Mouse (Mus musculus) liver, embryonic 15.5 days (tissue): ENCODE data around the gene Gm39653. TPM values are rescaled to one million over a fixed set of nuclear protein-coding genes. Genes with fewer than 3 reads are reported as not detected.

Experiments used
- ATAC-seq: fragments of 200-750 bp; cut with Nextera tagmentation; 2 replicates; pipeline ENCODE4 v1.8.0; 2017; ENCODE audit warnings: moderate number of reproducible peaks, mild to moderate bottlenecking, moderate library complexity; ENCODE audit not compliant: insufficient read depth
- H3K27ac ChIP-seq: fragments of 300-500 bp; sonication (generic); replicated peaks from 2 replicates; pipeline ENCODE4 v1.5.1; 2015; ENCODE audit warnings: mild to moderate bottlenecking, inconsistent platforms
- H3K27me3 ChIP-seq: fragments of 300-500 bp; sonication (generic); 2 replicates; pipeline ENCODE4 v1.6.1; 2015; ENCODE audit warnings: mild to moderate bottlenecking, inconsistent platforms
- H3K36me3 ChIP-seq: fragments of 300-500 bp; sonication (generic); replicated peaks from 2 replicates; pipeline ENCODE4 v1.6.1; 2015; ENCODE audit warnings: moderate library complexity, mild to moderate bottlenecking, inconsistent platforms
- H3K4me1 ChIP-seq: fragments of 300-500 bp; sonication (generic); replicated peaks from 2 replicates; pipeline ENCODE4 v1.6.1; 2015; ENCODE audit warnings: inconsistent platforms
- H3K4me2 ChIP-seq: fragments of 300-500 bp; sonication (generic); 2 replicates; pipeline ENCODE4 v1.6.1; 2015; ENCODE audit warnings: moderate library complexity, mild to moderate bottlenecking, inconsistent platforms
- H3K4me3 ChIP-seq: fragments of 300-500 bp; sonication (generic); replicated peaks from 2 replicates; pipeline ENCODE4 v1.5.1; 2015; ENCODE audit warnings: mild to moderate bottlenecking, inconsistent platforms
- H3K9ac ChIP-seq: fragments of 300-500 bp; sonication (generic); 2 replicates; pipeline ENCODE4 v1.6.1; 2015; ENCODE audit warnings: moderate library complexity, mild to moderate bottlenecking, inconsistent platforms
- H3K9me3 ChIP-seq: fragments of 300-500 bp; sonication (generic); replicated peaks from 2 replicates; pipeline ENCODE4 v1.6.1; 2016; ENCODE audit warnings: inconsistent platforms
- WGBS: fragments of 180-500 bp; shearing (Covaris S2); methylation state at CpG from one replicate; pipeline ENCODE4 v1.1.7; 2015; ENCODE audit warnings: mixed read lengths; ENCODE audit not compliant: insufficient replicate concordance; 5-methylcytosine and 5-hydroxymethylcytosine counted together
- polyA plus RNA-seq: library from polyadenylated mRNA; unstranded; fragments of >200 nt; fragmentation: Nextera tagmentation; extraction: Ambion mirVana; gene quantifications from 2 replicates; pipeline ENCODE4 v1.2.1, GENCODE M21; 2015

Gm39653 gene
- not detected in 2 replicates for polyA plus RNA-seq

- no peaks in the 10 kb centered on the region for H3K9me3 ChIP-seq
- H3K4me2 ChIP-seq, result no peak within 1 kb of the TSS
- no peaks in the 10 kb centered on the region for H3K27me3 ChIP-seq
- H3K9ac ChIP-seq, result no peak within 1 kb of the TSS
- H3K4me1 ChIP-seq, result no peaks in the 10 kb centered on the region
- WGBS, result 56% methylated on average over 3 of the region's 3 CpGs
- no peak for ATAC-seq
- H3K4me3 ChIP-seq, result no peak within 1 kb of the TSS
- no peak within 1 kb of the TSS for H3K27ac ChIP-seq
- H3K36me3 ChIP-seq, result no peaks in the 10 kb centered on the region
Measured at GRCm38 (mm10) chr1:63615668-63616067, at the start of gene Gm39653. TSS of gene Gm39653 (plus strand) at chr1:63615968.

DNA sequence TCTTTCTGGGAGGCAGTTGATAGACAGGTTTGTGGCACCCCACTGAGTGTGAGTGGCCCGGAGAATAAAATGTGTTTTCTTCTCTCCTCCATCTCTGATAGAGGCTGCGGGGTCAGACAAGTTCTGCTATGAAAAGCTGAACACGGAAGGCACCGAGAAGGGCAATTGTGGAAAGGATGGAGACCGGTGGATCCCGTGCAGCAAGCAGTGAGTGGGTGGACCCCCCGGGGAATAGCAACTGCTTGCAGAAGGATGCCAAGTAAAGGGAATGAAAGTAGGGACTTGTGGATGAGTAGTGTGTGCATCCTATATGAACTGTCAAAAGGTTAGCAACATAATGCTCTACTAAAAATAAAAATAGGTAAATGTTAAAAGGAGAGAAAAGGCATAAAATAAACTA is 49.3 kb upstream of the Gm39653 start:
- Histone ChIP-seq H3K4me2 (no peak overlapping the region), H3K9me3 (no peaks in the 10 kb centered on the region), H3K4me3 (no peak overlapping the region), H3K36me3 (no peaks in the 10 kb centered on the region), H3K4me1 (no peaks in the 10 kb centered on the region), H3K9ac (no peak overlapping the region), H3K27ac (no peak overlapping the region), H3K27me3 (no peaks in the 10 kb centered on the region)
- no peak for ATAC-seq
- 45% methylated on average over 7 of the region's 7 CpGs for WGBS

- Histone ChIP-seq H3K27me3 (no peaks in the 10 kb centered on the region), H3K36me3 (no peaks in the 10 kb centered on the region), H3K9ac (no peak overlapping the region), H3K4me3 (no peak overlapping the region), H3K27ac (no peak overlapping the region), H3K9me3 (no peaks in the 10 kb centered on the region), H3K4me1 (no peaks in the 10 kb centered on the region), H3K4me2 (no peak overlapping the region)
- 29% methylated on average over 4 of the region's 4 CpGs for WGBS
- ATAC-seq, result no peak
Measured at GRCm38 (mm10) chr1:63567031-63567430, 48.7 kb upstream of the Gm39653 start.

DNA sequence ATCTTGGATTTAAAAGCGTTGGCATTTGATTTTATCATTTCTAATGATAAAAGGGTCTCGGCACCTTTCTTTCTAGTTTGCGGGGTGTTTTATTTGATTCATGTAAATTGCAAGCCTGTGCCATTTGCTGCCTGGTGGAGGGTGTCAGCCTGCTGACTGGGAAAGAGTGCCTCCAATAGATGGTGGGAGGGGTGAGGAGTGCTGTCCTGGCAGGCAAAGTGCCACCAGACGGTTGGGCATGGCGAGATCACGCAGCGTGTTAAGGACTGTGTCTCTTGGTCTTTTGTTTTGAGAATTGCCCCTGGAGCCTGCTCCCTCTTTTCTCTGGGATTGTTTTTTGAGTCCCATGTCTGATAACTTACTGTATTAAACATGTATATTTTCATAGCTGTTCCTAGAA is 43.5 kb upstream of the Gm39653 start:
- no peak overlapping the region for H3K9ac ChIP-seq
- no peaks in the 10 kb centered on the region for H3K36me3 ChIP-seq
- WGBS, result 63% methylated on average over 7 of the region's 7 CpGs
- H3K9me3 ChIP-seq, result no peaks in the 10 kb centered on the region
- no peak overlapping the region for H3K4me2 ChIP-seq
- H3K27ac ChIP-seq, result no peak overlapping the region
- H3K27me3 ChIP-seq, result no peaks in the 10 kb centered on the region
- H3K4me1 ChIP-seq, result no peaks in the 10 kb centered on the region
- no peak for ATAC-seq
- H3K4me3 ChIP-seq, result no peak overlapping the region

DNA sequence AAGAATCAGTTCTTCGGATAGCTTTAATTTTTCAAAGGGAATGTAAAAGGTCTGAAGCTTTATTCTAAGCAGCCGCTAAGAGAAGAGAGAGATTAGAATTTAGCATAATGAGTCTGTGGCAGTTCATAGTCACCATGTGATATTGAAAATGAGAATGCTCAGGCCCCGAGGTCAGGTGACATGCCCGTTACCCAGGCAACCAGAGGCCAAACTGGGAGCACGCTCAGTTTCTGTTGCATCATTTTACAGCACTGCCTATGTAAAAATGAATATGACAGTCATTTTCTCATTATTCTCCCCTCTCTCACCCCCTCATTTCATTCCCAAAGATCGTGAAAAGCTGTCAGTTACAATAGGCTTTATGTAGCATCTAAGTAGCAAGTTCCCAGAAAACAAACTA is 42.3 kb upstream of the Gm39653 start:
- Histone ChIP-seq H3K27me3 (no peaks in the 10 kb centered on the region), H3K9me3 (no peaks in the 10 kb centered on the region), H3K27ac (no peak overlapping the region), H3K36me3 (no peaks in the 10 kb centered on the region), H3K4me1 (no peaks in the 10 kb centered on the region), H3K4me2 (no peak overlapping the region), H3K4me3 (no peak overlapping the region), H3K9ac (no peak overlapping the region)
- ATAC-seq, result no peak
- 59% methylated on average over 6 of the region's 6 CpGs for WGBS

GRCm38 (mm10) chr1:63573864-63574611 is 41.7 kb upstream of the Gm39653 start:
- no peaks in the 10 kb centered on the region for H3K36me3 ChIP-seq
- no peaks in the 10 kb centered on the region for H3K9me3 ChIP-seq
- H3K27me3 ChIP-seq, result no peaks in the 10 kb centered on the region
- H3K27ac ChIP-seq, result no peak overlapping the region
- no peak overlapping the region for H3K9ac ChIP-seq
- 56% methylated on average over 12 of the region's 12 CpGs for WGBS
- H3K4me2 ChIP-seq, result no peak overlapping the region
- no peak overlapping the region for H3K4me3 ChIP-seq
- no peak for ATAC-seq
- H3K4me1 ChIP-seq, result no peaks in the 10 kb centered on the region

GRCm38 (mm10) chr1:63576803-63577202 is 39.0 kb upstream of the Gm39653 start:
- Histone ChIP-seq H3K9me3 (no peaks in the 10 kb centered on the region), H3K27me3 (no peaks in the 10 kb centered on the region), H3K27ac (no peak overlapping the region), H3K36me3 (no peaks in the 10 kb centered on the region), H3K4me3 (no peak overlapping the region), H3K9ac (no peak overlapping the region), H3K4me2 (no peak overlapping the region), H3K4me1 (no peaks in the 10 kb centered on the region)
- WGBS, result 55% methylated on average over 5 of the region's 5 CpGs
- no peak for ATAC-seq

DNA sequence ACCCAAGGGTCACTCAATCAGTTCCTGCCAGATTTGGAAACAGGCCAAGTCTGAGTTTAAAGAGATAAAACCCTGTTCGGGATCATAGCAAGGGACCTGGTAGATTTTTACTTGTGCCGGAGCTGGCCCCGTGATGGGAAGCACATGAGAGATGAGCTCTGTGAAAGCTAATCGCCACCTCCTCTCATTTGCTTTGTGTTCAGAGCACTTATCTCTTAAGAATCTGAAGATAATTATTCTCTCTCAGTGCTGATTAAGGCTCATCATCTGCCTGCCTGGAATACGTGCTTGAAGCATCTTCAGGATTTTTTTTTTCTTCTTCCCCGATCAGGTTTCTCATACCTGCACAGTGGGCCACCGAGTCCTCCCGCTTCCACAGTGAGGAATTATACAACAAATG is 36.6 kb upstream of the Gm39653 start:
- Histone ChIP-seq H3K27me3 (no peaks in the 10 kb centered on the region), H3K4me1 (no peaks in the 10 kb centered on the region), H3K27ac (no peak overlapping the region), H3K9me3 (no peaks in the 10 kb centered on the region), H3K36me3 (no peaks in the 10 kb centered on the region), H3K4me3 (no peak overlapping the region), H3K4me2 (no peak overlapping the region), H3K9ac (no peak overlapping the region)
- ATAC-seq, result no peak
- WGBS, result 69% methylated on average over 8 of the region's 8 CpGs

- H3K9me3 ChIP-seq, result no peaks in the 10 kb centered on the region
- no peaks in the 10 kb centered on the region for H3K4me1 ChIP-seq
- no peak overlapping the region for H3K9ac ChIP-seq
- H3K4me3 ChIP-seq, result no peak overlapping the region
- no peaks in the 10 kb centered on the region for H3K27me3 ChIP-seq
- WGBS, result 64% methylated on average over 7 of the region's 7 CpGs
- no peak overlapping the region for H3K4me2 ChIP-seq
- no peaks in the 10 kb centered on the region for H3K36me3 ChIP-seq
- ATAC-seq, result no peak
- H3K27ac ChIP-seq, result no peak overlapping the region
Measured at GRCm38 (mm10) chr1:63586869-63587268, 28.9 kb upstream of the Gm39653 start.

GRCm38 (mm10) chr1:63603870-63604500 is 11.8 kb upstream of the Gm39653 start:
- WGBS, result 24% methylated on average over 3 of the region's 3 CpGs

DNA sequence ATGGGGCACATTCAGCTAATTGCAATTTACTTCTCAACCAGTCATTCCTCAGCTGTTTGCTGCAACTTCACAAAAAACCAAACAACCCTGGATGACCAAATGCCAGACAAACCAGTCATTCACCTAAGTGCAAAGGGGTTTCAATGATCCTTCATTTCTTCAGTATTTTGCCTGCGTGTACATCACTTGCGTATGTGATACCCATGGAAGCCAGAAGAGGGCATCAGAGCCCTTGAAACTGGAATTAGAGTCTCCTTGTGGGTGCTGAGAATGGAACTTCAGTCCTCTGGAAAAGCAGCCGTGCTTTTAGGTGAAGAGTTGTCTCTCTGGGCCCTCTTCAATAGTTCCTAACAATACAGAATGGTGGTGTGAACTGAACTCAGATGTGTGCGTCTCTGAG is 6.2 kb upstream of the Gm39653 start:
- no peaks in the 10 kb centered on the region for H3K36me3 ChIP-seq
- ATAC-seq, result no peak
- H3K9me3 ChIP-seq, result no peaks in the 10 kb centered on the region
- H3K4me3 ChIP-seq, result no peak overlapping the region
- no peak overlapping the region for H3K27ac ChIP-seq
- no peaks in the 10 kb centered on the region for H3K27me3 ChIP-seq
- WGBS, result 67% methylated on average over 4 of the region's 4 CpGs
- H3K4me2 ChIP-seq, result no peak overlapping the region
- no peak overlapping the region for H3K9ac ChIP-seq
- H3K4me1 ChIP-seq, result no peaks in the 10 kb centered on the region

More at GRCm38 (mm10) chr1:63603870-63604500, 11.8 kb upstream of the Gm39653 start:
- no peak overlapping the region for H3K9ac ChIP-seq
- H3K4me3 ChIP-seq, result no peak overlapping the region
- H3K4me1 ChIP-seq, result no peaks in the 10 kb centered on the region
- H3K27me3 ChIP-seq, result no peaks in the 10 kb centered on the region
- H3K4me2 ChIP-seq, result no peak overlapping the region
- no peak overlapping the region for H3K27ac ChIP-seq
- no peaks in the 10 kb centered on the region for H3K36me3 ChIP-seq
- ATAC-seq, result no peak
- H3K9me3 ChIP-seq, result no peaks in the 10 kb centered on the region
